In the genomic region with DNA sequence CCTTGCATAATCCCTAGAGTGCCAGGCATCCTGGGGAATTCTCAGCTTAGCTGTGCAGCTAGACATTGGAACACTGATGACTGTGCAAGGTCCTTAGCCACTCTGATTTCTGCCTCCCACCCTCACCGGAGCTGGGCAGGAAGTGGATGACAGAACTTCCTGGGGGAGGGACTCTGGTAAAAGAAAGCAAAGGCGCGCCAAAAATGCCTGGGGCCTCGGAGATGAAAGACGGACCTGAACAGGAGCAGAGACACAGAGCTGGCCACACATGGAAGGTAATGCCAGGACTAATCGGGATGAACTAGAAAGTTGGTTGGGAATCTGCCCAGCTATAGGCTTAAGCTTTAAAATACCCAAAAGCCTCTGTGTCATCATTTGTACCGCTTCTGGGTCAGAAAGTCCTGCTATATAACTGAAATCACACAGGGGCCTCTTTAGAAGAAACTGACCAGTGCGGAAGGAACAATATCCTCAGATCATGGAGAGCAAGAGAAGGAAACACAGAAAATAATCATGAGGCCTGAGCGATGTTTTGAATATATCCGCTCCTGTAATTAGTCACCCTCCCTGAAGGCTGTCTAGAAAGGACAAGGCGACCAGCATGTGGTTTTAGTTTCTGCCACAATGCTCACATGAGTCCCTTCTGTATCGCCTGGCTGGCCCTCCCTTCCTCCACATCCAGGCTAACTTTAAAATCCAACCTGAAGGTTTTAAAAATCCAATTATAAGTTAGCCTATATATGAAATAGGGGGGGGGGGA, we compare ENCODE assay signal across 9 mouse cellular contexts. TPM values are rescaled to one million over a fixed set of nuclear protein-coding genes. Genes with fewer than 3 reads are reported as not detected.
DNase-seq lines count a peak whose midpoint lies in the region; ATAC-seq and TF ChIP-seq lines count a peak whose summit lies in the region.
"Had no signal": no experiment of that assay in that cellular context is flagged by ENCODE, and none has a peak within 500 bp of the region (broad histone marks: within the 10 kb centered on the region; RNA-seq: fewer than 3 reads in every experiment).

Slfn3 (plus strand) TSS at position 197 of the 760 bp plus-strand sequence.

- peak within 1 kb of the TSS; percentile 2; the same call in 1 of the 2 replicates for H3K4me2 ChIP-seq in hindbrain, embryonic 15.5 days
- H3K4me2 ChIP-seq in hindbrain, embryonic 14.5 days (replicated peaks) = no peak within 1 kb of the TSS
- H3K4me2 ChIP-seq in heart, embryonic 15.5 days = peak within 1 kb of the TSS; percentile 43

- H3K36me3 ChIP-seq in hindbrain, embryonic 15.5 days = no peaks in the 10 kb centered on the region
- H3K36me3 ChIP-seq in hindbrain, embryonic 14.5 days (replicated peaks; ENCODE audit: control insufficient read depth, insufficient read depth) = no peaks in the 10 kb centered on the region
- H3K36me3 ChIP-seq in heart, embryonic 15.5 days = no peaks in the 10 kb centered on the region
- no peaks in the 10 kb centered on the region for H3K36me3 ChIP-seq in liver, adult 2 months (ENCODE audit: control insufficient read depth, insufficient read depth, low read length)

- DNase-seq in hindbrain, embryonic 14.5 days (ENCODE audit: low spot score) = no peak
- peak; percentile 28 to 55 for DNase-seq in adrenal gland, postnatal 36 days
- no peak for DNase-seq in liver, adult 2 months (ENCODE audit: extremely low read depth, low read depth, low spot score)
- no peak for DNase-seq in retina, postnatal 1 day
- DNase-seq in right cerebral cortex, postnatal 4 days = no peak

- WGBS in hindbrain, embryonic 15.5 days = 75% methylated on average over 12 of the region's 12 CpGs
- WGBS in hindbrain, embryonic 14.5 days = 85% methylated on average over 12 of the region's 12 CpGs
- WGBS in heart, embryonic 15.5 days = 63% methylated on average over 12 of the region's 12 CpGs
- 71% methylated on average over 12 of the region's 12 CpGs for WGBS in liver, adult 2 months

- no peak for TF ChIP-seq POLR2A in liver, adult 2 months (IDR thresholded peaks at IDR 0.05; ENCODE audit: extremely low read depth, insufficient read depth, low read length)

- no peak within 1 kb of the TSS for H3K27ac ChIP-seq in hindbrain, embryonic 15.5 days (replicated peaks)
- H3K27ac ChIP-seq in hindbrain, embryonic 14.5 days = no peak within 1 kb of the TSS
- H3K27ac ChIP-seq in heart, embryonic 15.5 days = peak within 1 kb of the TSS; percentile 7; the same call in 1 of the 2 replicates
- no peak within 1 kb of the TSS for H3K27ac ChIP-seq in liver, adult 2 months (replicated peaks; ENCODE audit: insufficient read depth, low read depth, low read length)

- H3K79me2 ChIP-seq in liver, adult 2 months (ENCODE audit: control insufficient read depth, insufficient read depth, low read length) = no peaks in the 10 kb centered on the region

- no peak within 1 kb of the TSS for H3K9ac ChIP-seq in hindbrain, embryonic 15.5 days
- H3K9ac ChIP-seq in hindbrain, embryonic 14.5 days = no peak within 1 kb of the TSS
- no peak within 1 kb of the TSS for H3K9ac ChIP-seq in heart, embryonic 15.5 days
- peak within 1 kb of the TSS; percentile 51; the same call in 1 of the 2 replicates for H3K9ac ChIP-seq in liver, adult 2 months (ENCODE audit: low read depth, low read length)

- H3K9me3 ChIP-seq in hindbrain, embryonic 15.5 days = no peaks in the 10 kb centered on the region
- H3K9me3 ChIP-seq in hindbrain, embryonic 14.5 days (ENCODE audit: control insufficient read depth, low read length) = no peaks in the 10 kb centered on the region
- no peaks in the 10 kb centered on the region for H3K9me3 ChIP-seq in heart, embryonic 15.5 days (replicated peaks)

- ATAC-seq in hindbrain, embryonic 15.5 days (ENCODE audit: low FRiP score, low read depth) = no peak
- no peak for ATAC-seq in hindbrain, embryonic 14.5 days (ENCODE audit: low FRiP score)
- ATAC-seq in heart, embryonic 15.5 days (replicated peaks; ENCODE audit: insufficient number of reproducible peaks, insufficient read depth, low FRiP score, low read depth) = no peak
- ATAC-seq in neutrophil, adult 5-6 weeks (ENCODE audit: extremely low read depth, insufficient number of reproducible peaks, low FRiP score, poor library complexity, severe bottlenecking) = peak; percentile 59; the same call in 1 of the 2 replicates
- ATAC-seq: Patski had no signal

- H3K4me3 ChIP-seq in hindbrain, embryonic 15.5 days = no peak within 1 kb of the TSS
- H3K4me3 ChIP-seq in hindbrain, embryonic 14.5 days (replicated peaks; ENCODE audit: low read length) = no peak within 1 kb of the TSS
- peak within 1 kb of the TSS; percentile 36 for H3K4me3 ChIP-seq in heart, embryonic 15.5 days
- peak within 1 kb of the TSS; percentile 32; the same call in 1 of the 2 replicates for H3K4me3 ChIP-seq in liver, adult 2 months (ENCODE audit: insufficient read depth, low read depth, low read length)

- H3K4me1 ChIP-seq in hindbrain, embryonic 15.5 days (replicated peaks) = no peaks in the 10 kb centered on the region
- no peaks in the 10 kb centered on the region for H3K4me1 ChIP-seq in hindbrain, embryonic 14.5 days (replicated peaks; ENCODE audit: control insufficient read depth, insufficient read depth, low read length)
- no peaks in the 10 kb centered on the region for H3K4me1 ChIP-seq in heart, embryonic 15.5 days (replicated peaks)
- no peaks in the 10 kb centered on the region for H3K4me1 ChIP-seq in liver, adult 2 months (ENCODE audit: control insufficient read depth, insufficient read depth, low read length)

- TF ChIP-seq CTCF in liver, adult 2 months (IDR thresholded peaks at IDR 0.05; ENCODE audit: low read depth, low read length) = no peak

- no peaks in the 10 kb centered on the region for H3K27me3 ChIP-seq in hindbrain, embryonic 15.5 days
- no peaks in the 10 kb centered on the region for H3K27me3 ChIP-seq in hindbrain, embryonic 14.5 days (ENCODE audit: control insufficient read depth, insufficient read depth, low read length)
- no peaks in the 10 kb centered on the region for H3K27me3 ChIP-seq in heart, embryonic 15.5 days
- no peaks in the 10 kb centered on the region; the same call in 1 of the 2 replicates for H3K27me3 ChIP-seq in liver, adult 2 months (ENCODE audit: control insufficient read depth, insufficient read depth, low read length)

RNA-seq across cellular contexts. Expression of gene Slfn3, which starts in this region (rescaled TPM):
- polyA plus RNA-seq in hindbrain, embryonic 15.5 days (2015; fragmentation: Nextera tagmentation; extraction: Ambion mirVana) = 0.10 and 0.31 TPM in 2 replicates
- 0.22 TPM in 1 of 2 replicates, not detected in the other for polyA plus RNA-seq in hindbrain, embryonic 14.5 days (2014; fragmentation: Nextera tagmentation; extraction: Ambion mirVana)
- total RNA-seq in adrenal gland, postnatal 36 days (2021) = 1 to 10 TPM; 1.8 to 2.9 TPM
- 1.3 TPM in 2 replicates for polyA plus RNA-seq in heart, embryonic 15.5 days (2015; fragmentation: Nextera tagmentation; extraction: Ambion mirVana)
- total RNA-seq in liver, adult 2 months (2014; rRNA removed) = 0.34 and 0.55 TPM in 2 replicates
- not detected in 2 replicates for polyA plus RNA-seq in liver, adult 2 months (2012; rRNA removed)
- 5.3 and 6.6 TPM in 2 replicates for total RNA-seq in neutrophil, adult 5-6 weeks (2017)
- polyA plus RNA-seq: Patski had no signal

Comparison
In these comparisons a context has a peak if more than half of its experiments do, and no peak if none do; other contexts are left out.
1. H3K4me3 ChIP-seq: peak in heart, embryonic 15.5 days (single experiment) and liver, adult 2 months (single experiment); none in hindbrain, embryonic 15.5 days (single experiment) and hindbrain, embryonic 14.5 days (single experiment).
2. DNase-seq: peak in adrenal gland, postnatal 36 days (2 of 2); none in hindbrain, embryonic 14.5 days (single experiment), liver, adult 2 months (single experiment), retina, postnatal 1 day (single experiment) and right cerebral cortex, postnatal 4 days (single experiment).